Mouse (Mus musculus): ENCODE results near the gene Zfand3. TPM values are rescaled to one million over a fixed set of nuclear protein-coding genes. Genes with fewer than 3 reads are reported as not detected.

Zfand3 gene
- total RNA-seq, 2 experiments from 2014 or later = 108 to 109 TPM

DNA sequence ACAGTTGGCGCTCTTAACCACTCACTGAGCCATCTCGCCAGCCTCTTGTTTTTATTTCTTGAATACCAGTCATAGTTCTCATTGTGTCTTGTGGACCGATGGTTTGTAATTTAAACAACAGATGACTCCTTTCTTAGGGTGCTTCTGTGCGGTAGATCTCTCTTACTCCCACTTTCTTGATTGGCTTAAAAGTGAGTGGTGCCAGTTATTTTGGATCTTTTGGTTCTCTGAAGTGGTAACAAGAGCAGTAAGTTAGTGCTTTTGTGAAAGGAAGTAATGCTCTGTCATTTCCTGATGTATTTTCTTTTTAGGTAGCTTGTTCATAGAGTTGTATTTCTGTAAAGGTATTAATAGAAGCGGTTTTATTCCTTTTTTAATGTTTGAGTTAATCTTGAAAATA is 42.1 kb downstream of the Zfand3 start:
- DNase-seq (ENCODE audit: low spot score in 2 of 2) = no peak

DNA sequence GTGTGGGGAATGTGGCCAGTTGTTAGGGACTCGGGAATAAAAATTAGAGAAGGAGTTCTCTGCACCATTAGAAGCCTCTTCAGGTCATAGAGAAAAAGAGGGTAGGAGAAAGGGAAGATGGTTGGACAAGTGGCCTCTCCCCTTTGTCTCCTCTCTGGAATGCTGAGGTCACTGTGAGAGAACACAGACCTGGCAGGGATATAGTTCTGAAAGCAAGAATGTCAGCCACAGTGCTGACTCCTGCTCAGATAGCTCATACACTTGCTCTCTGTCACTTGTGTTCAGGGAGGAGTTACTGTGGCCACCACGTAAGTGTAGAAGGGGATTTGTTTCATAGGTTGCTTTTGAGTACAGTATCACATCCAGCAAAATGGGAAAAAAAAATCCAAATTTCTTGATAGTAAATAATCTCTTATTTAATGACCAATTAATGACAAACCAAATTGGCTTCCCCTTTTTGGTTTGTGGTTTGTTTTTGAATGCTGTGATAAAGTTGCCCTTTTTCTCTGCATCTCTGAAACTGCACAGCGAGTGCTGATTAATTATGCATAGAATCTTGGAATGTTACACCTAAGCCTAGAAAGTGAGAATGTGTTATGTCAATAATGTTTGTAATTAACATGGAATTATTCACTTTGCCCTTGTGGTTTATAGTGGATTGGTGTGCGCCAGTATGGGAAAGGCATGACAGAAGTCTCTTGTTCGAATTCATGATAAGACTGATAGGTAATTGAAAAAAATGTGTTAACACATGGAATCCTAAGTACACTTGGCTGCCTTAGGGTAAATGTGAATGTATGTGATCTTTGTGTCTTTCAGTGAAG is 47.2 kb downstream of the Zfand3 start:
- DNase-seq (ENCODE audit: low spot score in 2 of 2) = no peak

DNA sequence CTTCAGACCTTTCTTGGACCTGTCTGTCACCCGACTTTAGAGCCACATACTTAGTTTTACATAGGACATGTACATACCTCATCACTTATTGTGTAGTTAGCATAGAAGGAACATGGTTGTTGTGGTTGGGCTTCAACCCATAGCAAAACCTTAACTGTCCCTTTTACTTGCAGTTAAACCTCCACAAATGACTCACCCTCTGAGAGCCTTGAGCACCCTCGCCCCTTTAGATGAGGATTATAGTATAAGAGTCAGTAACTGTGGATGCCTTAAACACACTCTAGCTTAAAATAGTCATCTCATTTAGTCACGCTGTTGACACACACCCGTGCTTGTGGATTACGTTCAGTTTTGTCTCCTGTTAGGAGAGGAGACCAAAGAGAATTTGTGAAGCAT is 47.8 kb downstream of the Zfand3 start:
- no peak for DNase-seq (ENCODE audit: low spot score in 2 of 2)

DNA sequence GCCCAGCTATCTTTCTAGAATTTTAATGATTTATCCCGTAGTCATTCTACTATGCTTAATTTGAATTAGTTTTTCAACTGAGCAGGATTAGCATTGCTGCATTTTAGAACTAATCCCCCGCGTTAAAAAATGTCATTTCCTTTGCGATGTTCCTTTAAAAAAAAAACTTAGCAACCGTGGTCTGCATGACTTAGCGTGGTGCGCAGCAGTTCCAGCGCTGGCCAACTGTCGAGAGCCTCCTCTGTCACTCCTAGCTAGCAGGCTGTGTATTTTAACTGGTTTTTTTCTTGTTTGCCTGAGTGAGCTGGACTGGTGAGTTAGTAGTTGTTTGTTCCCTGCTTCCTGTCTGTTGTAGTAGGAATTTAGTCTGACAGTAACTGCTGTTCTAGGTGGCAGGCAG is 48.9 kb downstream of the Zfand3 start:
- DNase-seq (ENCODE audit: low spot score in 2 of 2) = peak in 1 of 2 experiments; percentile 44

DNA sequence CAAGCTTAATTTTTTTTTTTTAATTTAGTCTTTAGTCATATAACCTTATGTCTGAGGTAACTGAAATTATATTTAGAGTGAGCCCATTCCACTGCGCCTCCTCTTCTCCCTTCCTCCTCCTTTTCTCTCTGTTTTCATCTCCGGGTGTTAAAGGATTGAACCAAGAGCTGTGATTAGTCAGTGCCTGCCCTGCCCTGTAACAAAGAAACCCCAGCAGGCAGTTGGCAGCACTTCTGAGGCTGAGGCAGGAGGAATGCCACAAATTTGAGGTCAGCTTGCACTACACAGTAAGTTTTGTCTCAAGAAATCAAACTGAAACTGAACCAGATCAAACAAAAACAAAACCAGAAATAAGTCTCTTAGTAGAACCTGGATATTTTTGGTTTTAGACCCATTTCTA is 49.3 kb downstream of the Zfand3 start:
- DNase-seq (ENCODE audit: low spot score in 2 of 2) = no peak

DNA sequence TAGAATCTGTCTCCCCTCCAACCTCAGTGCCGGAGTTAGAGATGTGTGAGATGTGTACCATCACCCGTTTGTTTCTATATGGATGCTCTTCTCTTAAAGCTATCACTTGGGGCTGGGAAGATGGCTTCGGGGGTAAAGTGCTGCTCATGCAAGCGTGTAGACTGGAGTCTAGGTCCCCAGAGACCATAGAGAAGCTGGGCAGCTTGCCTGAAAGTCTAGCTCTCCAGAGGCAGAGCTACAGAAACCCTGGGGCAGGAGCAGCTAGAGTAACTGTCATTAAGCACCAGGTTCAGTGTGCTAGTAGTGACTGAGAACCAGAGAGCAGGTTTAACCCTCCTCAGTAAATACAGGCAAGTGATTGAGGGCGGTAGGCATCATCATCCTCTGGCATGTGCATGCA is 51.7 kb downstream of the Zfand3 start:
- no peak for DNase-seq (ENCODE audit: low spot score in 2 of 2)

DNA sequence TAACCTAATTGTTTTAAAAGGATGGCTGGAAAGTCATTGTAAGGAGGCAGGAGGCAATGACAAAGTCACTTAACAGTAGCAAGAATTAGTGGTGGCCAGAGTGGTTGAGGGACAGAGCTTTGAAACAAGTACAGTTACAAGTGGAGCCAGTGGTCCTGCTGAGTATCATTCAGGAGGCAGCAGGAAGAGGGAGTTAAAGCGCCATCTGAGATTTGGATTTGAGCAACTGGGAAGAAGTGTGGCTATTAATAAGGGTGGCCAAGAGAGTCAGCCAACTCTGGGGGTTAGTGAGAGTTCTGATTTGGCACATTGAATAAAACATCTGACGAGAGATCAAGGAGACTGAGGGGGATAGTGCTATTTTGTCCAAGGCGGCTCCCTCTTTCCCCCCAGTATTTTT is 54.1 kb downstream of the Zfand3 start:
- DNase-seq (ENCODE audit: low spot score in 2 of 2) = no peak

DNA sequence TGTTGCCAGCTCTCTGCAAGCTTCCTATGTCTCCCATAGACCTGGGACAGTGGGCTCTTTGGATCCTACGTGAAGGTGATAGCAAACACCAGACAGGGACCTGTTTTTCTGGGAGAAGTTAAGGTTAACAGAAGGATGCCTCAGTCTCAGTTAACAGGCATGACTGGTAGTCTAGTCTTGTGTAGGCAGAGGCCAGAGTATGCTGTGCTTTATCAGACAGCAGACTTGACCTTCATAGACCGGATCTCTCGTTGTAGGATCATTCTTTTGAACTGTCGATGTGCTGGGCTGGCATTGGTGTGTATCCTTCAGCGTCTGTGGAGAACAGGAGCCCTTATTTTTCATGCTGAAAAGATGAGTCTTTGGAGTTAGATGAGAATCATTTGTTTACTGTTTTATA is 54.5 kb downstream of the Zfand3 start:
- DNase-seq (ENCODE audit: low spot score in 2 of 2) = no peak

DNA sequence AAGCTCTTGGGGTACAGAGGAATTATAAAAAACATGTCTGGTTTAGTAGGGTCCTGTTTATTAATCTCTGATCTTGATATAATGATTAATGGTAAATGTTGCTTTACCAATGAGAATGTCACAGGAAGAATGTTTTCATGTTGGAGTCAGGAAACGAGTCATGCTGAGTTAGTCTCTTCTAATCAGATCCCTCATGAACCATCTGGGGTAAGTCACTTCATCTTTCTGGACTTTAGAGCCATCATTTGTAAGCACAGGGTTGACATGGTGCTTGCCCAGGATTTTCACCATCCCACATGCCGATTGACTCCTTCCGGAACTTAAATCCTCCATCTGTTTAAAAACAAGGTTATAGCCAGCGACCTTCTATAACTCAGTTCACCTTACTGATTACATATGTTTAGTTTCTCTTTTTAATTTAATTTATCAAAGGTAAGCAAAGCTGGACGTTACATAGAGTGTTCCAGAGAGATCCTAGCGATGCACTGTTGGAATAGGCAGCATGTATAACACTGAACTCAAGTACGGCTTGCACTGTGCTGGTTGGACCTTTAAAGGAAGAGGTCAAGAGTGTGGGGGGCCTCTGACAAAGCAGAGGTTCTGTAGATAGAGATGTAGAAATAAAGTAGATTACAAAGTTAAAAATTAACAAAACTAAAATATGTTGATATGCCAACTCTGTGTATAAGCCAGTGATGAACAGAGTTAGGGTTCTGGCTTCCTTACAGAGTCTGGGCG is 56.7 kb downstream of the Zfand3 start:
- no peak for DNase-seq (ENCODE audit: low spot score in 2 of 2)

DNA sequence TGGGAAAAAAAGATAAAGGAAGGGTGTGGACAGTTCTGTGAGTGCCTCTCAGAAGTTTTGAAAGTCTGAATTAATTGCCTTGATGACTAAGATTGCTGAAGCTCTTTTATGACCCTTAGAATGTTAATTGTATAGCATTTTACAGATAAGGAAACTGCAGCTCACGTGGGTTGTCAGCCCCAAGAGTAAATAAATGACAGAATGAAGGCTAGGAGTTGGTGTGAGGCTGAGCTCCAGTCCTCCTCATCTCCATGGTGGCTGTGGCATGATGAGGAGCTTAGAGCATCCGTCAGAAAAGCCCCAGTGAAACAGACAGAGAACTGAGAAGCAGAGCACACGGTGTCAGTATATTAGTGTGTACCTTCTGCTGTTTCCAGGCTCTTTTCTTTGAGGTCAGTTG is 59.3 kb downstream of the Zfand3 start:
- DNase-seq (ENCODE audit: low spot score in 2 of 2) = no peak

DNA sequence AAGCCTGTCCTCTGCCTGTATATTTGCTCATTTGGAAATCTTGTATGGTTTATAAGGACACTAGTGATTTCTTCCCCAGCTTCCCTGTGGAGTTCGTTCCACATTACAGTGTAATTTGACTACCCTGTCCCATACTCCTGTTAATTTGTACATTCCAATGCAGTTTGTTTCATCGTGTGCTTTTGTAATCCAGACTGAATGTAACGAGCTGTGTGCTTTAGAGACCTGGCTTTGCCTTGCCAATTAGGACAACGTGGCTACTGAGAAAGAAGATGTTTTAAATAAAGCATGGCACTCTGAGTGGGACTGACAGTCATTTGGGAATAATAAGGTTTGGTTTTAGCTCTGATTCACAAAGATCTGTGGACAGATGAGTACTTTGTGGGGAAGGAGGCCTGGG is 60.2 kb downstream of the Zfand3 start:
- no peak for DNase-seq (ENCODE audit: low spot score in 2 of 2)

DNA sequence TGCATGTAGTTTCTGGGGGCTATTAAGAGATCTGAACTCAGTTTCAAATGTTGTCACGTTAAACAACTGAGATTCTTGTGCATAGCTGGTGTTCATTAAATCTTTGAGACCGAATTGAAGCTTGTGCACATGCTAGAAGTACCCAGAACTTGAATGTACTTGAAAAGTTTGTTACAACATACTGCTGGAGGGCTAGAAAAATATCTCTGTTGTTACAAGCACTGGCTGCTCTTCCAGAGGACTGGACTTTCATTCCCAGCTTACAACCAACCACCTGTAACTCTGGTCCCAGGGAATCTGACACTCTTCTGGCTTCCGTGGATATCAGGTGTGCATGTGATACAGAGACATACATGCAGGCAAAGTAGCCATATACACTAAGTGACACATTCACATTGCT is 65.2 kb downstream of the Zfand3 start:
- DNase-seq (ENCODE audit: low spot score in 2 of 2) = no peak

DNA sequence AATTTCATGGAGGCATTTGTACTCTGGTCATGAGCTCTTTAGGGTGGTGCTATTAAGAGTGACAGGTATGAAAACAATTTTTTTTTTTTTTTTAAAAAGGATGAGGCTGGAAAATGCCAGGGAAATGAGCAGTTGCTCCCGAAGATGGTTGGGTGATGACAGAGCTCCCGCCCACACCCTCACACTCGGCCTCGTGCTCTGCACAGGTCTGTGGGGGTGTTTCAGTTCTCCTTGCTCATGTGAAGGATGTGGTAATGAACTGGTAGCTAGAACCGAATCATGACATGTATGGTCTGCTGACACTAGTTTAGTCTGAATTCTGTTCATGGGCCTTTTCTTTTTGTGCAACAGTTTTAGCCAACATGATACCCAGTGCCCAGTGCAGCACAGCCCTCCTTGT is 66.1 kb downstream of the Zfand3 start:
- DNase-seq (ENCODE audit: low spot score in 2 of 2) = peak; percentile 38 to 60

DNA sequence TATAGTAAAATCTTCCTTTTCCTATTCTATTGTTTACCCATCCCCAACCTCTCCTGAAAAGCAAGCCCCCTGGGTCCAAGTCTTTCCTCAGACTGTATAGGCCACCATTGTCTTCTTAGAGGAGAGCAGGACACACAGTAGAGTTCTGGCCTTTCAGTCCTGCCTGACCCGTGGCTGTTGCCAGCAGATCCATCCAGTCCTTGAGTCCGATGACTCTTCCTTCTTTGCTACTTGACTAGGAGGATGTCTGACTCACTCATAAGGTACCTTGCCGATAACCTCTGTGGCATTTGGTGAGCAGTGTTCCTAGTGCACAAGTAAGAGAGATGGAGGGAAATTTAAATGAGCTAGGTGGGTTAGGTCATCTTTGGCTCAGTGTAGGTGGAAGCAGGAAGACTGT is 68.1 kb downstream of the Zfand3 start:
- no peak for DNase-seq (ENCODE audit: low spot score in 2 of 2)

DNA sequence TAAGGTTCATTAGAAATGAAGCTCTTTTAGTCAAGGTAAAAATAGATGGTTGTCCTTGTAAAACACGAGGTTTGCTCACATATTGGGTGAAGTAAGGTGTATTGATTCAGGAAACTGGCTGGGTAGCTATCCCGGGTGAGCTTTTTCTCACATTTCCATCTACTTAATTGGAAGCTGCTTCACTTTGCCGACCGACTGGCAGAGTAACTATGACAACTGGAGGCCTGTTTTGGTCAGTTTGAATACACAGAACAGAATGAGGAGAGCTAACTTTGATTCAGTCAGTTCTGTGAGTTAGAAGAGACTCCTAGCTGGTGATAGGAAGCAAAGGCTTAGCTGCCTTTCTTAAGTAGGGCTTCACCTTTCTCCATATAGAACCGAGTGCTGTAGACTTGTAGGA is 71.4 kb downstream of the Zfand3 start:
- DNase-seq (ENCODE audit: low spot score in 2 of 2) = no peak

DNA sequence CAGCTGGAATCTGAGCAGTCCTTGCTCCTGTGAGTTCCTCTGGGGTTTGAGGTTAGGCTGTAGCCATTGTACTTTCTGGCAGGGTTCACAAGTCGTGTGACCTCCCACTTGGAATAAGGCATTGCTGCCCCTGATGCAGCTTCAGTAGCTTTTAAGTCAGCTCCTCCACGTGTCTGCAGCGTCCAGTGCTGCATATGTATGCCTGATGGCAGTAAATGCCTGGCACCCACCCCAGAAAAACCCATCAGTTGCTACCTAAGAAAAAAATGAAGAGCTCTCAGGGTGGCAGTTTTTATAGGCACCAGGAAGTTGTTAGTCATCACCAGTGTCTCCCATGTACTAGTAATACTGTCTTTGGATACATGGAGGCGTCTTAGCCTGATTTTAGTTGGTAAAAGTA is 79.5 kb downstream of the Zfand3 start:
- DNase-seq (ENCODE audit: low spot score in 2 of 2) = peak; percentile 57 to 71

DNA sequence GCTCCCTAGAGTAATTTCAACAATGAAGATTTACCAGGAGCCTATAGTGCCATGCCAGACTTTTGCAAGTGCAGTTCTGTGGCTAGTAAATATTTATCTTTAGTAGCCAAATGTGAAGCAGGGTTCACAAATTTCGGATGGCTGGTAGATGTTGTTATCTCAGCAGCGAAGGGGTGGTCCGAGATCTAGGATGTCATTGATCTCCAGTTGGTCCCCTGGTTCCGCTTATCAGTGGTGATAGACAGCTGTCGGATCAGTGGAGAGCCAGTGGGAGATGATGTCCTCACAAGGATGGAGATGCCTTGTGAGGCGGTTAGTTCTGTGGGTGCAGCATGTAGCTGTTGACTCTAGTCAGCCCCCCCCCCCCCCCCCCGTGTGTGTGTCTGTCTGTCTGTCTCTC is 82.2 kb downstream of the Zfand3 start:
- DNase-seq (ENCODE audit: low spot score in 2 of 2) = no peak

DNA sequence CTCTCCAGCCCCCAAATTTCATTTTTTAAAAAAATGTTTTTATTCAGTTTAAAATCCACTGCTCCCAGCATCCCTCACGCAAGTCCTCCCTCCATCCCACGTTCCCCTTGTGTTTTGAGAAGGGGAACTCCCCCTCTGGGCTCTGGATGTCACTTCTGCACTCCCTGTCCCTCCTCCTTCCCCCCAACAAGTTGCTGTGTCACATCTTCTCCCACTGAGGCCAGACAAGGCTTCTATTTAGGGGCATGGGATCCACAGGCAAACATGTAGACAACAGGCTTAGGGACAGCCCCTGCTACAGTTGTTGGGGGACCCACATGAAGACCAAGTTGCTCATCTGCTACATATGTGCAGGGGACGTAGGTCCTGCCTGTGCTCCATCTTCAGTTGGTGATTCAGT is 83.9 kb downstream of the Zfand3 start:
- DNase-seq (ENCODE audit: low spot score in 2 of 2) = no peak

DNA sequence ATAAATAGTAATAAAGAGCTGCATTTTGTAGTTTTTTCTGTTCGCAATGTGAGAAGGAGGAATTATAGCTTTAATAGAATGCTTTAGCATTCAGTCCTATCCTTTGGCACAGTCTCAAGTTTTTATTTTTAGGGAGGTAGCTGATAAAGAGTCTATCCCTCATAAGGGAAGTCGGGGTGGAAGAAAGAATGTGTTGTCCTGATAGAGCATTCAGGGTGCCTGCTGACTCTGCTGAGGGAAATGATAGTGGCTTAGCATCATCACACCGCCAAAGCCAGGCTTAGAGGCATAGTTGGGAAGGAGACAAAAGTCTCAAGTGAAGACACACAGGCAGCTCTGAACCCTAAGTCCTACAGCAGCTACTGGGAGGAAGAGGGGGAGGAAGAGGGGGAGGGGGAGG is 85.9 kb downstream of the Zfand3 start:
- no peak for DNase-seq (ENCODE audit: low spot score in 2 of 2)

DNA sequence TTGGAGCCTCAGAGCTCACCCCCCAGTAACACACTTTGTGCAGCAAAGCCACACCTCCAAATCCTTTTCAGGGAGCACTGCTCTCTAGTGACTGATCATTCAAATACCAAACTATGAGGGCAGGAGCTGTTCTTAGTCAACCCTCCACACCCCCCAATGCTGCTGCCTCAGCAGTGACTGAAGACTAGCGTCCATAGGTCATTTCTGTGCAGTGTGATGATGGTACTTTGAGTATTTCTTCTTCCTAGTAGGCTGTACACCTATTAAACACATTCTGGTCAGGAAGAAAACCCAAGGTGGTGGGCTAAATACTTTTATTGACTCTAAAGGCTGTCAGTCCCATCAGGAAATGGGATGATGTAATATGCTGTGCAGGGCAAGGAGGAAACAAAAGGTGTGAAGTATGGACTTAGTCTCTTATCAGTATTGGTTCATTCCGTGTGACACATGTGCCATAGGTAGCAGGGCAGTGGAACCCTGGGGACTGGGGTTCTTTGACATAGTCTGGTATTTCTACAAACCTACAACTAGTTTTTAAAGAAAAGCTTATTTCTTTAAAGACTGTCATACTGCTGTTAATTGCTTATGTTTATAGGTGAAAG is 88.7 kb downstream of the Zfand3 start:
- DNase-seq (ENCODE audit: low spot score in 2 of 2) = no peak

DNA sequence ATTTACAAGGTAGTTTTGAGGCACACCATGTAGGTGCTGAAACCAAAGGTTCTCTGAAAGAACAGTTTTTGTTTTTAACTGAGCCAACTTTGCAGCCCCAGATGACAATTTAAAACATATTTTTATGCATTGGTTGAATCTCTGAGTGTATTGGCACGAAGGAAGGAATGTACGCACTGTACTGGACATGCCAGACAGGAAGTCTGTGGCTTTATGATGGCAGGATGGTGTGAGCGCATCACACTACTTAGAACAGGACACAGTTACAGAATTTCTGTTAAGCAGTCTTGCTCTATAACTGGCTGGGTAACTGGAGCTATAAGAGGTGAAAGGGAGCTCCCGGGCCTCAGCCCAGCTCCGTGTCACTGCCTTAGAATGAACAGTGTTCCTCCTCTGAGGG is 92.6 kb downstream of the Zfand3 start:
- no peak for DNase-seq (ENCODE audit: low spot score in 2 of 2)

DNA sequence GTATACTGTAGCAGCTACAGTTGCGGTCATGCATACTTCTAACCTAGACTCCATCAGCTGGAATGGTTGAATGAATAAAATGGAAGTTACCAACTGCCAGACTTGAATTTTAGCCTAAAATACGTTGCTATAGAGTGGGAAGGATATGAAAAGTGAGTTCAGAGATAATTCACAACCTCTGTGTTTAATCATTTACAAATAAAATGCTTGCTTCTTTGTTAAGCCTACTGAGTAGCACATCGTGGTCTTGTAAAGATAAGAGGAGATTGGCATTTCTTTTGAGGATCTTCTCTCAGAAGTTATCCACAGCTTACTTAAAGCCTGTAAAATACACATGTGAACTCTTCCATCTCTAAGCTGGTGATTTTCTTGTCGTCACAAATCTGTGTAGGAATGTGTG is 93.1 kb downstream of the Zfand3 start:
- no peak for DNase-seq (ENCODE audit: low spot score in 2 of 2)

All from left cerebral cortex, adult 18-20 months (tissue).